Mouse (Mus musculus): ENCODE data around the gene Filip1l.

DNA sequence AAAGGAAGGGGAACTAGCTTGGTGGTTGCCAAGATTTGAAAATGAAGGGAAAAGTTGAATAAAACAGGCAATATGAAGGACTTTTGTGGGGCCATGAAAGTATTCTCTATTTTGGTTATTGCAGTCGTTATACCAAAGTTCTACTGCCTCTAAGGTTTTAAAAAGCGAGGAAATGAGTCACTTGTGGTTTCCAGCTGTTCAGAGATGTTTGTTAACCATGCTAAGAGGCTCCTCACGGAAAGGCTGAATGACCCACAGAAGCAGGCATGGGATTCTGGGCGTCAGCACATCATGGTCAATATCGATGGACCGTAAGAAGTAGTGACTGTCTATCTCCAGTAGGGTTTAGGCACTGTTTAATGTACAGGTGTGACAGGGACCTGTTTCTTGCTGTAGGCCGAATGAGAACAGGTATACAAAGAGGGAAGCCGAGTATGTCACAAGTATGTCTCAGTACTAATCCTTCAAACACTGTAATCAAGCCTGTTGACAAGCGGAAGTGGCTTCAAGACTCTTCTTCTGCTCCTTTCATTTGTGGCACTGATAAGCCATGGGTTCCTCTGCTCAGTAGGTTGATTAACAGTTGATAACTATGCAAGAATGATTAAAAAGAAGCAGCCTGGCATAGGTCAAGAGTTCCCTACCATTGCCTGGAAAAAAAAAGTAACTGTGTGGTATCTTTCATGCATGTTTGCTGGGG is 25.9 kb downstream of the Filip1l start:
- TF ChIP-seq CTCF (IDR thresholded peaks at IDR 0.05; ENCODE audit: insufficient read depth, low read length) (no peak), POLR2A (IDR thresholded peaks at IDR 0.05; ENCODE audit: borderline replicate concordance, extremely low read depth, low read depth, low read length) (no peak)

Data from lung, adult 2 months (tissue).